In the genomic region with DNA sequence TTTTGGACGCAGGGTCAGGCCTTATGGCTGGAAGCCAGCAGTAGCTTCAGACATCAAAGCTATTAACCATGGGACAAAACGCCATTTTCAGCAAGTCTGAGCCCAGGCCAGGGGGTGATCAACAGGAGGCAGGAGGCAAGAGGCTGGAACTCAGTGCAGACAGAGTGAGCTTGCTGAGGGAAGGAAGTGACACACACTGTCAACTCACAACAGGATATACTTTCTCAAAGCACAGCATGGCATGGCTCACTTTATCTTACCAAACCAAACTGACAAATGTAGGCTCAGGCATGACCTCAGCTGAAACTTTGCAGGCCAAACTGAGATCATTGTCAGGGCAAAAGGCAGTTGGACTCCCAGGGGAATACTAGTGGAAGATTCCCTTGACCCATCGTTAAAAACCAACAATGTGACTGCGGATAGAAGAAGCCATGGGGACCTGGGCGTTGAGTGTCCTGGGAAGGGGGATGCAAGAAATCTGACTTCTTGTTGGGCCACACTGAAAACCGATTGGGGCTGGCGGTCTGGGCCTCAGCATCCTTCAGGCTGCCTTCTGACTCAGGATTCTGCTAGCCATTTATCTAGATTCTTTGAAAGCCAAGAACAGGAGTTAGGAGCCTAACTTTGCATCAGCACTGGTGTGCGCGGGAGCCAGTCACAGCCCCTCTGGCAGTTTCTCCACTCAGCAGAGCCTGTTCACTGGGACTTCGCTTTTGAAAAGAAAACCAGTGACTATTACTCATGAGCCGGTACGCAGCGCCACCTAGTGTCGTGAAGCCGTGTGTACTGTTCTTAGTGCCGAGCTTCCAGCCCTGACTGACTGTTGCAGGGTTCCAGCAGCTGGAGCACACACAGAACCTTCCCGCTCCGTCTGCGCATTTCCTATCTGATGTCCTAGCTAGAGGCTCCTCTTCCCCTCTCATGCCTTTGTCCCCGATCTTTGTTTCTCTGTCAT, we compare ENCODE assay signal across 8 mouse cellular contexts.
DNase-seq lines count a peak whose midpoint lies in the region; ATAC-seq lines count a peak whose summit lies in the region.

No protein-coding gene starts in this region.

- peak; percentile 76 for ATAC-seq in intestine, embryonic 14.5 days (replicated peaks; ENCODE audit: low FRiP score, low TSS enrichment, low read depth)
- ATAC-seq in megakaryocyte progenitor cell, adult 5-6 weeks (replicated peaks; ENCODE audit: poor library complexity): peak; percentile 92

- no peak overlapping the region for H3K4me3 ChIP-seq in intestine, embryonic 14.5 days (ENCODE audit: low read depth, low read length)

- DNase-seq in adrenal gland, adult 18-20 months (ENCODE audit: low spot score in 2 of 2): peak; percentile 88 to 90
- DNase-seq in embryo, embryonic 10.5 days (ENCODE audit: low spot score): peak; percentile 96
- DNase-seq in gastrocnemius, postnatal 25 days: peak; percentile 76
- peak; percentile 97 for DNase-seq in intestine, embryonic 14.5 days (ENCODE audit: low spot score)
- peak; percentile 84 to 88 for DNase-seq in left cerebral cortex, postnatal 10 days (ENCODE audit: extremely low spot score in 1 of 2, low spot score in 2 of 2)
- DNase-seq in right cerebral cortex, postnatal 10 days (ENCODE audit: low spot score in 2 of 2): peak; percentile 90 to 93
- peak; percentile 85 for DNase-seq in urinary bladder, postnatal 14 days (ENCODE audit: low spot score)

- 20% methylated on average over 20 of the region's 20 CpGs for WGBS in intestine, embryonic 14.5 days

- no peaks in the 10 kb centered on the region for H3K27me3 ChIP-seq in intestine, embryonic 14.5 days (replicated peaks; ENCODE audit: control insufficient read depth, insufficient read depth, low read length)

- 0 out of 2 replicates have a peak, but pooled peaks cover 3% of the 10 kb centered on the region for H3K4me1 ChIP-seq in intestine, embryonic 14.5 days (replicated peaks; ENCODE audit: control insufficient read depth, insufficient read depth, low read length)

- H3K27ac ChIP-seq in intestine, embryonic 14.5 days (ENCODE audit: low read depth): no peak overlapping the region

- intact Hi-C loops in left cerebral cortex, postnatal 10 days (cut with DNase I): loop anchor here (5.0 kb wide), 1 partner anchor 237 kb away; no protein-coding TSS in a partner anchor

- no peak overlapping the region for H3K4me2 ChIP-seq in intestine, embryonic 14.5 days (ENCODE audit: low read length)

- no peaks in the 10 kb centered on the region for H3K9me3 ChIP-seq in intestine, embryonic 14.5 days (ENCODE audit: control insufficient read depth, low read length)

- H3K36me3 ChIP-seq in intestine, embryonic 14.5 days (ENCODE audit: control insufficient read depth, insufficient read depth, low read length): no peaks in the 10 kb centered on the region

- H3K9ac ChIP-seq in intestine, embryonic 14.5 days (ENCODE audit: low read length): no peak overlapping the region
